Mouse (Mus musculus) right cerebral cortex, adult 18-20 months (tissue): ENCODE measurements at regions not wholly inside any gene's neighbourhood (a gene's known extent, or its start where the extent isn't known, plus 50 kb on each side); places are given as distances from the start of the nearest gene placed in this dataset.
A peak's percentile ranks its signal among the peaks of the same experiment; 100 is the strongest.

Source experiments
- DNase-seq: peaks from one replicate; pipeline ENCODE4 v3.0.0; 2022; ENCODE audit warnings: mixed read lengths

GRCm38 (mm10) chr6:51016441-51017070 lies 362.3 kb upstream of the Npvf start:
- DNase-seq = no peak

- DNase-seq = no peak
Measured at GRCm38 (mm10) chr6:51017260-51017999, 363.2 kb upstream of the Npvf start.

GRCm38 (mm10) chr6:51021206-51021605 lies 367.0 kb upstream of the Npvf start:
- no peak for DNase-seq

- no peak for DNase-seq
Measured at GRCm38 (mm10) chr6:51023361-51023760, 369.1 kb upstream of the Npvf start.

- no peak for DNase-seq
Measured at GRCm38 (mm10) chr6:51024756-51025155, 370.5 kb upstream of the Npvf start.

- DNase-seq = no peak
Measured at GRCm38 (mm10) chr6:51025411-51025810, 371.2 kb upstream of the Npvf start.

GRCm38 (mm10) chr6:51027296-51027695 lies 373.1 kb upstream of the Npvf start:
- DNase-seq = no peak

- no peak for DNase-seq
Measured at GRCm38 (mm10) chr6:51029516-51029915, 375.3 kb upstream of the Npvf start.

GRCm38 (mm10) chr6:51029953-51030352 lies 375.7 kb upstream of the Npvf start:
- no peak for DNase-seq

- no peak for DNase-seq
Measured at GRCm38 (mm10) chr6:51033835-51034234, 379.6 kb upstream of the Npvf start.

GRCm38 (mm10) chr6:51036074-51036473 lies 381.8 kb upstream of the Npvf start:
- no peak for DNase-seq

GRCm38 (mm10) chr6:51036553-51036952 lies 382.3 kb upstream of the Npvf start:
- DNase-seq = no peak

GRCm38 (mm10) chr6:51036956-51037355 lies 382.7 kb upstream of the Npvf start:
- DNase-seq = no peak

- no peak for DNase-seq
Measured at GRCm38 (mm10) chr6:51039486-51040180, 385.4 kb upstream of the Npvf start.

GRCm38 (mm10) chr6:51043970-51044369 lies 388.5 kb upstream of the Nfe2l3 start:
- DNase-seq = no peak

- DNase-seq = no peak
Measured at GRCm38 (mm10) chr6:51044873-51045272, 387.6 kb upstream of the Nfe2l3 start.

- DNase-seq = no peak
Measured at GRCm38 (mm10) chr6:51052451-51052921, 380.0 kb upstream of the Nfe2l3 start.

- DNase-seq = peak; percentile 5
Measured at GRCm38 (mm10) chr6:51057229-51057628, 375.2 kb upstream of the Nfe2l3 start.

- DNase-seq = no peak
Measured at GRCm38 (mm10) chr6:51059923-51060847, 372.3 kb upstream of the Nfe2l3 start.

- DNase-seq = no peak
Measured at GRCm38 (mm10) chr6:51060848-51061535, 371.5 kb upstream of the Nfe2l3 start.

- no peak for DNase-seq
Measured at GRCm38 (mm10) chr6:51065156-51065555, 367.3 kb upstream of the Nfe2l3 start.

- DNase-seq = no peak
Measured at GRCm38 (mm10) chr6:51067332-51067731, 365.1 kb upstream of the Nfe2l3 start.
